Comparison of ENCODE assay signal across 7 mouse cellular contexts in the genomic region with DNA sequence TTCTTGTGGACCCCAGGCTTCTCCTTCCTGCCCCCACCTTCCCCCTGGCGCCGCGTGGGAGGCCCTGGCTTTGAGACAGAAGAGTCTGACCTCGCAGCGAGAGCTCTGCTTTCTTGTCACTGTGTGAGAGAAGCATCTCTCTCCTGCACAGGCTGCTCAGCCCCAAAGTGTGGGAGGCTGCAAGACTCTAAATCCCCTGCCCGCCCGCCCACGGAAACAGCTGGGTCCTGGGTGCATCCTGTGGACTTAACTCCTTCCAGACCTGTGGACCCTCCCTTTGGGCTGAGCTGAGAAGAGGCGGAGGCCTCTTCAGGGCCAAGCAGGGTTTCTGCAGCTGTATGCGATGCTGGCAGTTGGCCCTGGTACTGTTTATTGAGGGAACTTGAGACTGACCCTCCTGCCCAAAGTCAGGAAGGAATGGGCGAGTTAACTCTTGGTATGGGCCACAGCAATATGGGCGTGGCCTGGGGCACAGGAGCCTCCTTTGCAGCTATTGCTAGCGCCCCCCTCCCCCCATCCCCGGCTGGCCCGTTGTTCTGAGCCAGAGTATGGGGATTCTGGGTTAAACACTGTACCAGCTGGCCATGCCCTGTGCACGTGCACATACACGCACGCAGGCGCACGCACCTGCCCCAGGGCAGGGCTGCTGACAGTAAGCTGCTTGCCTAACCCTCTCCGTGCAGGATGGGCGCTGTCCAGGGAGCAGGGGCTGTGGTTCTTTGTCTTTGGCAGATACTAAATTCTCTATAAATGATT. TPM values are rescaled to one million over a fixed set of nuclear protein-coding genes. Genes with fewer than 3 reads are reported as not detected.
A peak's percentile ranks its signal among the peaks of the same experiment; 100 is the strongest.
DNase-seq lines count a peak whose midpoint lies in the region; ATAC-seq and TF ChIP-seq lines count a peak whose summit lies in the region.

A gene (plus strand): TSS at position 655 of the 756 bp plus-strand sequence.

- H3K4me2 ChIP-seq in lung, embryonic 14.5 days, result peak within 1 kb of the TSS; percentile 31
- H3K4me2 ChIP-seq in embryonic facial prominence, embryonic 13.5 days, result peak within 1 kb of the TSS; percentile 38

- 12% methylated on average over 22 of the region's 22 CpGs for WGBS in lung, embryonic 14.5 days
- 12% methylated on average over 22 of the region's 22 CpGs for WGBS in lung, adult 2 months
- WGBS in embryonic facial prominence, embryonic 13.5 days, result 12% methylated on average over 22 of the region's 22 CpGs

- H3K9ac ChIP-seq in lung, embryonic 14.5 days, result no peak within 1 kb of the TSS
- H3K9ac ChIP-seq in embryonic facial prominence, embryonic 13.5 days, result peak within 1 kb of the TSS; percentile 36; the same call in 1 of the 2 replicates

- peak; percentile 73 for DNase-seq in lung, embryonic 14.5 days
- no peak for DNase-seq in lung, adult 2 months
- DNase-seq in heart, postnatal 10 days, result peak; percentile 78 to 80
- peak; percentile 44 for DNase-seq in thymus, postnatal 25 days
- DNase-seq in adrenal gland, adult 8-10 months, result no peak

- no peaks in the 10 kb centered on the region for H3K9me3 ChIP-seq in lung, embryonic 14.5 days (ENCODE audit: low read depth, low read length)
- H3K9me3 ChIP-seq in embryonic facial prominence, embryonic 13.5 days, result no peaks in the 10 kb centered on the region

- TF ChIP-seq POLR2A in lung, adult 2 months (IDR thresholded peaks at IDR 0.05; ENCODE audit: borderline replicate concordance, extremely low read depth, low read depth, low read length), result no peak

- intact Hi-C loops in heart, postnatal 10 days (cut with DNase I), result no loop called here

- no peak within 1 kb of the TSS for H3K4me3 ChIP-seq in lung, embryonic 14.5 days (ENCODE audit: low read depth, low read length)
- H3K4me3 ChIP-seq in lung, adult 2 months (replicated peaks; ENCODE audit: extremely low read depth, low read depth, low read length), result no peak within 1 kb of the TSS
- H3K4me3 ChIP-seq in embryonic facial prominence, embryonic 13.5 days, result no peak within 1 kb of the TSS

- H3K4me1 ChIP-seq in lung, embryonic 14.5 days (ENCODE audit: insufficient read depth), result peaks cover 12% of the 10 kb centered on the region; the same call in 1 of the 2 replicates
- H3K4me1 ChIP-seq in lung, adult 2 months (ENCODE audit: control insufficient read depth, insufficient read depth, low read length), result peaks cover 14% of the 10 kb centered on the region
- H3K4me1 ChIP-seq in embryonic facial prominence, embryonic 13.5 days, result peaks cover 23% of the 10 kb centered on the region

- peak; percentile 77 for ATAC-seq in lung, embryonic 14.5 days (ENCODE audit: insufficient read depth)
- ATAC-seq in embryonic facial prominence, embryonic 13.5 days (ENCODE audit: insufficient number of reproducible peaks, insufficient read depth, low FRiP score, low TSS enrichment, low read depth), result peak; percentile 65
- ATAC-seq in megakaryocyte progenitor cell, adult 5-6 weeks (replicated peaks; ENCODE audit: poor library complexity), result peak; percentile 45

- H3K27ac ChIP-seq in lung, embryonic 14.5 days (ENCODE audit: low read depth), result peak within 1 kb of the TSS; percentile 61
- H3K27ac ChIP-seq in embryonic facial prominence, embryonic 13.5 days, result peak within 1 kb of the TSS; percentile 68

- no peaks in the 10 kb centered on the region for H3K36me3 ChIP-seq in lung, embryonic 14.5 days (ENCODE audit: insufficient read depth)
- H3K36me3 ChIP-seq in embryonic facial prominence, embryonic 13.5 days, result no peaks in the 10 kb centered on the region

- no peaks in the 10 kb centered on the region for H3K27me3 ChIP-seq in lung, embryonic 14.5 days (ENCODE audit: insufficient read depth, low read length)
- no peaks in the 10 kb centered on the region for H3K27me3 ChIP-seq in embryonic facial prominence, embryonic 13.5 days

- no peak for TF ChIP-seq CTCF in lung, embryonic 14.5 days (IDR thresholded peaks at IDR 0.05; ENCODE audit: low read depth)
- TF ChIP-seq CTCF in lung, adult 2 months (IDR thresholded peaks at IDR 0.05; ENCODE audit: insufficient read depth, low read length), result no peak

RNA-seq across cellular contexts. Expression of the gene that starts here (rescaled TPM):
- polyA plus RNA-seq in lung, embryonic 14.5 days (2014; fragmentation: Nextera tagmentation; extraction: Ambion mirVana), result 11.4 and 63.9 TPM in 2 replicates
- polyA plus RNA-seq in lung, adult 2 months (2012; rRNA removed), result 0.26 and 1.5 TPM in 2 replicates
- 28.9 and 33.8 TPM in 2 replicates for polyA plus RNA-seq in embryonic facial prominence, embryonic 13.5 days (2015; fragmentation: Nextera tagmentation; extraction: Ambion mirVana)
- total RNA-seq in heart, postnatal 10 days (2021), result 100 to 1,000 TPM; 610 to 792 TPM
- not detected in 2 replicates for total RNA-seq in megakaryocyte progenitor cell, adult 5-6 weeks (2015)
- not detected in 2 replicates for total RNA-seq in megakaryocyte progenitor cell, adult 5-6 weeks (2017)
- total RNA-seq in adrenal gland, adult 8-10 months (2022), result under 1 TPM in 1 of 4 experiments, not detected in 3; 0.35 TPM

Comparison
In these comparisons a context has a peak if more than half of its experiments do, and no peak if none do; other contexts are left out.
1. RNA of the gene that starts here (total RNA-seq): 610 to 792 TPM in heart, postnatal 10 days; 0.35 TPM in adrenal gland, adult 8-10 months and not detected in megakaryocyte progenitor cell, adult 5-6 weeks; every median in the first group is over 100 times any median in the second.
2. DNase-seq: peak in lung, embryonic 14.5 days (single experiment), heart, postnatal 10 days (2 of 2) and thymus, postnatal 25 days (single experiment); none in lung, adult 2 months (single experiment) and adrenal gland, adult 8-10 months (single experiment).
3. Peak in ATAC-seq in megakaryocyte progenitor cell, adult 5-6 weeks; RNA of the gene not detected or under 1 TPM.
4. Peak in every context shown above with its lines, with median percentiles within 50 percentile points of each other: ATAC-seq.